Mouse (Mus musculus): ENCODE measurements around the gene Capza2. TPM values are rescaled to one million over a fixed set of nuclear protein-coding genes. Genes with fewer than 3 reads are reported as not detected.

The Capza2 gene
- polyA plus RNA-seq, 1 experiment from 2014 or later: 89.8 TPM

GRCm38 (mm10) chr6:17620823-17621222 is 15.2 kb upstream of the Capza2 start:
- H3K36me3 ChIP-seq (replicated peaks): no peaks in the 10 kb centered on the region
- no peak overlapping the region for H3K9ac ChIP-seq
- no peak overlapping the region for H3K27ac ChIP-seq (replicated peaks)
- 64% methylated on average over 4 of the region's 4 CpGs for WGBS (ENCODE audit: insufficient replicate concordance)
- H3K4me2 ChIP-seq: no peak overlapping the region
- no peak for ATAC-seq (ENCODE audit: insufficient read depth)
- no peaks in the 10 kb centered on the region for H3K27me3 ChIP-seq
- no peaks in the 10 kb centered on the region for H3K4me1 ChIP-seq (replicated peaks)
- H3K9me3 ChIP-seq (replicated peaks): no peaks in the 10 kb centered on the region
- H3K4me3 ChIP-seq (replicated peaks): no peak overlapping the region

- Histone ChIP-seq H3K4me2 (no peak overlapping the region), H3K27me3 (no peaks in the 10 kb centered on the region), H3K9ac (no peak overlapping the region), H3K36me3 (replicated peaks) (no peaks in the 10 kb centered on the region), H3K9me3 (replicated peaks) (no peaks in the 10 kb centered on the region), H3K4me3 (replicated peaks) (no peak overlapping the region), H3K4me1 (replicated peaks) (no peaks in the 10 kb centered on the region), H3K27ac (replicated peaks) (no peak overlapping the region)
- 61% methylated on average over 1 of the region's 3 CpGs for WGBS (ENCODE audit: insufficient replicate concordance)
- no peak for ATAC-seq (ENCODE audit: insufficient read depth)
These were observed 14.6 kb upstream of the Capza2 start for GRCm38 (mm10) chr6:17621436-17621835.

GRCm38 (mm10) chr6:17628701-17629455 is 7.2 kb upstream of the Capza2 start:
- Histone ChIP-seq H3K4me3 (replicated peaks) (no peak overlapping the region), H3K36me3 (replicated peaks) (no peaks in the 10 kb centered on the region), H3K4me2 (no peak overlapping the region), H3K9me3 (replicated peaks) (no peaks in the 10 kb centered on the region), H3K9ac (no peak overlapping the region), H3K27me3 (no peaks in the 10 kb centered on the region), H3K4me1 (replicated peaks) (peaks cover 5% of the 10 kb centered on the region; the same call in 1 of the 2 replicates), H3K27ac (replicated peaks) (no peak overlapping the region)
- no peak for ATAC-seq (ENCODE audit: insufficient read depth)
- WGBS (ENCODE audit: insufficient replicate concordance): 38% methylated on average over 6 of the region's 6 CpGs

- Histone ChIP-seq H3K4me3 (replicated peaks) (no peak overlapping the region), H3K27me3 (no peaks in the 10 kb centered on the region), H3K9me3 (replicated peaks) (no peaks in the 10 kb centered on the region), H3K9ac (no peak overlapping the region), H3K27ac (replicated peaks) (0 out of 2 replicates have a peak overlapping the region, but pooled peaks have one; percentile 19), H3K36me3 (replicated peaks) (no peaks in the 10 kb centered on the region), H3K4me1 (replicated peaks) (peaks cover 5% of the 10 kb centered on the region), H3K4me2 (peak overlapping the region; percentile 0; the same call in 1 of the 2 replicates)
- WGBS (ENCODE audit: insufficient replicate concordance): 51% methylated on average over 5 of the region's 5 CpGs
- ATAC-seq (ENCODE audit: insufficient read depth): no peak
These were observed 6.3 kb upstream of the Capza2 start for GRCm38 (mm10) chr6:17629756-17630155.

GRCm38 (mm10) chr6:17631611-17632010 is 4.4 kb upstream of the Capza2 start:
- Histone ChIP-seq H3K4me1 (replicated peaks) (peaks cover 22% of the 10 kb centered on the region), H3K9me3 (replicated peaks) (no peaks in the 10 kb centered on the region), H3K27ac (replicated peaks) (no peak overlapping the region), H3K4me3 (replicated peaks) (no peak overlapping the region), H3K27me3 (no peaks in the 10 kb centered on the region), H3K9ac (no peak overlapping the region), H3K4me2 (no peak overlapping the region), H3K36me3 (replicated peaks) (no peaks in the 10 kb centered on the region)
- no peak for ATAC-seq (ENCODE audit: insufficient read depth)
- WGBS (ENCODE audit: insufficient replicate concordance): 61% methylated on average over 5 of the region's 5 CpGs

GRCm38 (mm10) chr6:17633819-17634218 is 2.2 kb upstream of the Capza2 start:
- Histone ChIP-seq H3K36me3 (replicated peaks) (no peaks in the 10 kb centered on the region), H3K4me2 (no peak overlapping the region), H3K4me3 (replicated peaks) (no peak overlapping the region), H3K27me3 (no peaks in the 10 kb centered on the region), H3K27ac (replicated peaks) (no peak overlapping the region), H3K9ac (no peak overlapping the region), H3K4me1 (replicated peaks) (peaks cover 31% of the 10 kb centered on the region), H3K9me3 (replicated peaks) (no peaks in the 10 kb centered on the region)
- 29% methylated on average over 3 of the region's 3 CpGs for WGBS (ENCODE audit: insufficient replicate concordance)
- no peak for ATAC-seq (ENCODE audit: insufficient read depth)

GRCm38 (mm10) chr6:17634992-17635391 is 1.0 kb upstream of the Capza2 start:
- Histone ChIP-seq H3K4me2 (no peak overlapping the region), H3K4me3 (replicated peaks) (no peak overlapping the region), H3K4me1 (replicated peaks) (peaks cover 31% of the 10 kb centered on the region), H3K36me3 (replicated peaks) (no peaks in the 10 kb centered on the region), H3K9me3 (replicated peaks) (no peaks in the 10 kb centered on the region), H3K27ac (replicated peaks) (peak overlapping the region; percentile 61; the same call in 1 of the 2 replicates), H3K9ac (no peak overlapping the region), H3K27me3 (no peaks in the 10 kb centered on the region)
- no peak for ATAC-seq (ENCODE audit: insufficient read depth)
- 48% methylated on average over 3 of the region's 3 CpGs for WGBS (ENCODE audit: insufficient replicate concordance)

- Histone ChIP-seq H3K27me3 (no peaks in the 10 kb centered on the region), H3K4me3 (replicated peaks) (peak overlapping the region; percentile 98), H3K4me1 (replicated peaks) (peaks cover 34% of the 10 kb centered on the region), H3K9me3 (replicated peaks) (no peaks in the 10 kb centered on the region), H3K27ac (replicated peaks) (peak overlapping the region; percentile 92), H3K36me3 (replicated peaks) (peaks cover 4% of the 10 kb centered on the region; the same call in 1 of the 2 replicates), H3K9ac (peak overlapping the region; percentile 97), H3K4me2 (peak overlapping the region; percentile 69)
- peak; percentile 96 for ATAC-seq (ENCODE audit: insufficient read depth)
- WGBS (ENCODE audit: insufficient replicate concordance): under 1% methylated on average over 44 of the region's 45 CpGs
These were observed 733 bp downstream of the Capza2 start for GRCm38 (mm10) chr6:17636764-17637170.

GRCm38 (mm10) chr6:17637205-17638203 is 1.5 kb downstream of the Capza2 start:
- Histone ChIP-seq H3K27me3 (no peaks in the 10 kb centered on the region), H3K27ac (replicated peaks) (peak overlapping the region; percentile 92), H3K4me2 (peak overlapping the region; percentile 69), H3K36me3 (replicated peaks) (peaks cover 4% of the 10 kb centered on the region; the same call in 1 of the 2 replicates), H3K4me3 (replicated peaks) (peak overlapping the region; percentile 98), H3K9ac (peak overlapping the region; percentile 97), H3K9me3 (replicated peaks) (no peaks in the 10 kb centered on the region), H3K4me1 (replicated peaks) (peaks cover 37% of the 10 kb centered on the region)
- peak; percentile 79 for ATAC-seq (ENCODE audit: insufficient read depth)
- WGBS (ENCODE audit: insufficient replicate concordance): under 1% methylated on average over 58 of the region's 62 CpGs

GRCm38 (mm10) chr6:17640031-17640430 is 4.0 kb downstream of the Capza2 start:
- Histone ChIP-seq H3K9me3 (replicated peaks) (no peaks in the 10 kb centered on the region), H3K4me3 (replicated peaks) (no peak overlapping the region), H3K27me3 (no peaks in the 10 kb centered on the region), H3K4me1 (replicated peaks) (peaks cover 42% of the 10 kb centered on the region), H3K36me3 (replicated peaks) (peaks cover 4% of the 10 kb centered on the region; the same call in 1 of the 2 replicates), H3K4me2 (no peak overlapping the region), H3K27ac (replicated peaks) (no peak overlapping the region), H3K9ac (no peak overlapping the region)
- WGBS (ENCODE audit: insufficient replicate concordance): 82% methylated on average over 9 of the region's 9 CpGs
- no peak for ATAC-seq (ENCODE audit: insufficient read depth)

- H3K9ac ChIP-seq: no peak overlapping the region
- H3K4me3 ChIP-seq (replicated peaks): no peak overlapping the region
- no peak overlapping the region for H3K27ac ChIP-seq (replicated peaks)
- ATAC-seq (ENCODE audit: insufficient read depth): no peak
- WGBS (ENCODE audit: insufficient replicate concordance): 22% methylated on average over 3 of the region's 3 CpGs
- H3K36me3 ChIP-seq (replicated peaks): peaks cover 4% of the 10 kb centered on the region; the same call in 1 of the 2 replicates
- no peaks in the 10 kb centered on the region for H3K27me3 ChIP-seq
- H3K4me2 ChIP-seq: no peak overlapping the region
- peaks cover 43% of the 10 kb centered on the region for H3K4me1 ChIP-seq (replicated peaks)
- no peaks in the 10 kb centered on the region for H3K9me3 ChIP-seq (replicated peaks)
These were observed 6.7 kb downstream of the Capza2 start for GRCm38 (mm10) chr6:17642739-17643138.

Measured in liver, embryonic 15.5 days (tissue).